Mouse (Mus musculus) limb, embryonic 14.5 days (tissue): Measurements from ENCODE around the gene Edil3. TPM values are rescaled to one million over a fixed set of nuclear protein-coding genes. Genes with fewer than 3 reads are reported as not detected.
A peak's percentile ranks its signal among the peaks of the same experiment; 100 is the strongest.

Experiments
- ATAC-seq: fragments of 200-750 bp; cut with Nextera tagmentation; 2 replicates; pipeline ENCODE4 v1.8.0; 2017; ENCODE audit warnings: low read depth, moderate number of reproducible peaks, moderate TSS enrichment; ENCODE audit not compliant: low FRiP score
- DNase-seq: peaks from one replicate; pipeline ENCODE4 v3.0.0-alpha.2; 2015; ENCODE audit warnings: low spot score
- H3K27ac ChIP-seq: fragments of 300-500 bp; sonication (generic); replicated peaks from 2 replicates; pipeline ENCODE4 v1.5.1; 2014; ENCODE audit warnings: low read depth, mild to moderate bottlenecking, low read length, moderate library complexity, mixed read lengths
- H3K27me3 ChIP-seq: fragments of 300-500 bp; sonication (generic); 2 replicates; pipeline ENCODE4 v1.6.1; 2014; ENCODE audit warnings: low read length, mixed read lengths; ENCODE audit not compliant: control insufficient read depth, insufficient read depth
- H3K36me3 ChIP-seq: fragments of 300-500 bp; sonication (generic); 2 replicates; pipeline ENCODE4 v1.6.1; 2014; ENCODE audit warnings: mild to moderate bottlenecking, low read length, moderate library complexity, mixed read lengths; ENCODE audit not compliant: control insufficient read depth, insufficient read depth
- H3K4me1 ChIP-seq: fragments of 300-500 bp; sonication (generic); 2 replicates; pipeline ENCODE4 v1.6.1; 2014; ENCODE audit warnings: antibody characterized with exemption, low read length, mixed read lengths; ENCODE audit not compliant: control insufficient read depth, insufficient read depth
- H3K4me2 ChIP-seq: fragments of 300-500 bp; sonication (generic); replicated peaks from 2 replicates; pipeline ENCODE4 v1.6.1; 2014; ENCODE audit warnings: low read depth, mild to moderate bottlenecking, low read length, moderate library complexity; ENCODE audit not compliant: severe bottlenecking
- H3K4me3 ChIP-seq: fragments of 300-500 bp; sonication (generic); replicated peaks from 2 replicates; pipeline ENCODE4 v1.5.1; 2014; ENCODE audit warnings: low read length
- H3K9ac ChIP-seq: fragments of 300-500 bp; sonication (generic); 2 replicates; pipeline ENCODE4 v1.6.1; 2014; ENCODE audit warnings: mild to moderate bottlenecking, low read depth, low read length, moderate library complexity; ENCODE audit not compliant: severe bottlenecking
- H3K9me3 ChIP-seq: fragments of 300-500 bp; sonication (generic); 2 replicates; pipeline ENCODE4 v1.6.1; 2016; ENCODE audit warnings: low read length; ENCODE audit not compliant: control insufficient read depth
- POLR2A ChIP-seq: fragments of 200-500 bp; IDR thresholded peaks from 2 replicates; pipeline ENCODE4 v1.8.0; 2012; ENCODE audit warnings: inconsistent platforms, mild to moderate bottlenecking, moderate library complexity, borderline replicate concordance; ENCODE audit not compliant: insufficient read depth, insufficient read length; ENCODE audit errors: extremely low read depth
- WGBS: fragments of 180-500 bp; shearing (Covaris S2); extraction: QIAGEN DNeasy Blood & Tissue Kit; methylation state at CpG from one replicate; pipeline ENCODE4 v1.1.7; 2014; 5-methylcytosine and 5-hydroxymethylcytosine counted together
- polyA plus RNA-seq, 2 experiments: library from polyadenylated mRNA; depleted of rRNA in 1 of 2; stranded (reverse) in 1 of 2; unstranded in 1 of 2; fragments of >200 nt; fragmentation: Nextera tagmentation in 1 of 2; extraction: Ambion mirVana in 1 of 2; gene quantifications; 2 replicates each; pipeline versions ENCODE4 v1.2.1 to v1.2.3; 2012 to 2014

Edil3 gene
- polyA plus RNA-seq, 2 experiments, result 7.8 to 11.2 TPM

DNA sequence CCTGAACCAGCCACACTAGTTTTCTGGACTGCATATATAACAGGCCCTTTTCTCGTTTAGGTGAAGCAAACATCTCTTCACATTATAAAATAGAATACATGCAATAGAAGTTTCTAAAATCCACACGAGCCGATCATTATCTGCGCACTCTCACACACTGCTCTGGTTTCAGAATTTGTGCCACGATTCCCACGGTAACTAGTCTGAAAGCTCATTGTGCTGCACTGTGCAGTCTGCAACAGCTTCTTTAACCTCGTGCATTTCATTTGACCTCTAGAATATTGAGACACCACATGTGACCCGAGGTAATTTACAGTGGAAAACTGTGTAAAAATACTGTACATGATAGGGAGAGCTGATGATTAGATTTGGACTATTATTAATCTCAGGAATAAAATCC is 298.5 kb downstream of the Edil3 start:
- H3K9me3 ChIP-seq, result no peaks in the 10 kb centered on the region
- no peak overlapping the region for H3K4me2 ChIP-seq
- H3K27me3 ChIP-seq, result no peaks in the 10 kb centered on the region
- no peak overlapping the region for H3K9ac ChIP-seq
- no peak for TF ChIP-seq POLR2A
- H3K36me3 ChIP-seq, result no peaks in the 10 kb centered on the region
- H3K27ac ChIP-seq, result no peak overlapping the region
- H3K4me1 ChIP-seq, result no peaks in the 10 kb centered on the region
- DNase-seq (no peak), ATAC-seq (no peak)
- no peak overlapping the region for H3K4me3 ChIP-seq
- WGBS, result 64% methylated on average over 8 of the region's 8 CpGs

DNA sequence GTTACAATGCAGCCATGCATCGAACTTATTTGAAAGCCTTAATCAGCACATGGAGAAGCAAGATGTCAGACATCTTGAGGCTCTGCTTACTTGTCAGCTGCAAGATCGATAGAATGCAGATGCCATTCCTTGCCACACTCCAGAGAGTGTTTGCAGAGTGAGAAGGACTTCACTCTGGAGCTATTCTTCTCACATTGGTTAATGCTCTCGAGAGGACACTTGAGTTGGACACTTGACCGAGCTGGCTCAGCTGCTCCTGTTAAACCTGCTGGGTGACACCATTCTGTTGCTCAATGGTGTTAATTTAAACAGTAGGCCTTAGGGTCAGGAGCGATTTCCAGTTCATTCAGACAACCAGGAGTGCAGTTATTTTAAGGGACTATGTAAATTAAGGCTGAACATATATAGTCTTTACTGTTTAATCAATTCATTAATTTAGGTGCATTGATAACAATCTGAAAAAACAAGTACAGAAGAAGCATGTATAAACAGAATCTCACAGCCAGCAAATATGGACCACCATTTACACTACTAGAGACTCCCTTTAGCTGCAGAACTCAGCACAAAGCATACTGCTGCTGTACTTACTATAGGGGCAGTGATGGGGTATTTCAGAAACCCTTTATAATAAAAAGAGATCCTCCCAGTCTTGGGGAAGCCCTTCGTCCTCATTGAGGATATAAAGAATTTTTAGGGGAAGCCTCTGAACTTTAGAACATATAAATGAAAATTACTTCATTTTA is 301.4 kb downstream of the Edil3 start:
- Histone ChIP-seq H3K4me1 (no peaks in the 10 kb centered on the region), H3K27me3 (no peaks in the 10 kb centered on the region), H3K9me3 (no peaks in the 10 kb centered on the region), H3K9ac (no peak overlapping the region), H3K27ac (no peak overlapping the region), H3K4me2 (no peak overlapping the region), H3K4me3 (no peak overlapping the region), H3K36me3 (no peaks in the 10 kb centered on the region)
- ATAC-seq, result no peak
- TF ChIP-seq POLR2A, result no peak
- 71% methylated on average over 6 of the region's 6 CpGs for WGBS
- no peak for DNase-seq

DNA sequence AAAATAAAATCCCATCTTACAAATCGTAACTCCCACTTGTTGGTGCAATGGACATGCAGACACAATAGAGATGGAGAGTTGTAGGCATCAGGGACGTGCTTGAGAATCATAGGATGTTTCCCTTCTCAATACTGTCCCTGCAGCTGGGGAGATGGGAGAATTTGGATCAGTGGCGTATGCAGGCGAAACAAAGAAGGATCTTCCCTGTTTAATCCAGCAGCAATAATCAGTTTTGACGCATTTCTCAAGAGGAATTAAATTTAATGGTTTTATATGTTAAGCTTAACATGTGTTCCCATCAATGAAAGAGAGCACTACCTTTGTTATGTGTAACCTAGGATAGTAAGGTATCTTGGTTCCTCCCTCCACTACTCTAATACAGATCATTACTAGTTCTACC is 302.1 kb downstream of the Edil3 start:
- Histone ChIP-seq H3K4me1 (no peaks in the 10 kb centered on the region), H3K9ac (no peak overlapping the region), H3K36me3 (no peaks in the 10 kb centered on the region), H3K4me3 (no peak overlapping the region), H3K27me3 (no peaks in the 10 kb centered on the region), H3K27ac (no peak overlapping the region), H3K9me3 (no peaks in the 10 kb centered on the region), H3K4me2 (no peak overlapping the region)
- DNase-seq (no peak), ATAC-seq (no peak)
- 88% methylated on average over 5 of the region's 5 CpGs for WGBS
- no peak for TF ChIP-seq POLR2A

DNA sequence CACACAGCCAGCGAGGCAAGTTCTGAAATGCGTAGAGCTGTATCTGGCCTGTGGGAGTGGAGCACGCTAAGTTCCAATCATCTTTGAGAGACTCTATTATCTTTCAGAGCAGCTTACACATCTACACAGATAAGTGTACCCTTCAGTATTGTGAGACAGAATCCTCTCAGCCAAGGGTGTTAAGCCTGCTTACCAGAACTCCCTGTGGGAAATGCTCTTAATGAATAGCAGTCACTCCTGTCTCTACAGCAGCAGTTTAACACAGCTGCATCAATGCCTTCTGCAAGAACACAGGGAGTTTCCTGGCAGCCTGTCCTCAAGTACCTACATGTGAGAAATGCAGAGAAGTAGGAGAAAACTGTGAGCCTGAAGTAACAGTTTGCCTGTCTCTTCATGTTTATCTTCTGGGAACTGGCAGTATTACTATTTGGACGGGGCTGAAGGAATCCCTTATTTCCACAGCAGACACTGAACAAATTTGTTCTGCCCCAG is 324.8 kb downstream of the Edil3 start:
- H3K27ac ChIP-seq, result peak overlapping the region; percentile 55

DNA sequence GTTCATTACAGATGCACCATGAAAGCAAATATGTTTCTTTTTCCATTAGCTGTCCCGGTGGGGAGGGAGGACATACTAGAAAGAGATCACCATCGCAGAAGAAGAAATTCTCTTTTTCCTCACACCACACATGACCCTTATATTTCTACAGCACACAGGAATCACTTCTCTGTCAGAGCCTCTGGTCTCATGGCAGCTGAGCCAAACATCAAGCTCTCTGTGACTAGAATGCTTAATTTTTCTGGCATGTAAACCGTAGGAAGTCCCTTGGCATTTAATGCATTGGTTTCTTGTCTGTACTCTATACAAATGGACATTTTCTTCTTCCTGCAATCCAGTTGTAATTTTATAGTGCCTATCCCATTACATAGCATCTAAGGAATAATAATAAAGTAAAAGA is 330.6 kb downstream of the Edil3 start:
- DNase-seq, result no peak

More for the DNA sequence above, 324.8 kb downstream of the Edil3 start:
- Histone ChIP-seq H3K4me3 (no peak overlapping the region), H3K36me3 (no peaks in the 10 kb centered on the region), H3K27me3 (no peaks in the 10 kb centered on the region), H3K9me3 (no peaks in the 10 kb centered on the region), H3K4me1 (peaks cover 4% of the 10 kb centered on the region; the same call in 1 of the 2 replicates), H3K4me2 (no peak overlapping the region), H3K9ac (no peak overlapping the region)
- no peak for TF ChIP-seq POLR2A
- DNase-seq (peak; percentile 55), ATAC-seq (no peak)
- WGBS, result 64% methylated on average over 4 of the region's 4 CpGs

More for the DNA sequence above, 330.6 kb downstream of the Edil3 start:
- H3K9ac ChIP-seq, result no peak overlapping the region
- no peak for TF ChIP-seq POLR2A
- H3K4me3 ChIP-seq, result no peak overlapping the region
- no peak for ATAC-seq
- H3K4me2 ChIP-seq, result no peak overlapping the region
- no peaks in the 10 kb centered on the region for H3K9me3 ChIP-seq
- no peak overlapping the region for H3K27ac ChIP-seq
- H3K27me3 ChIP-seq, result no peaks in the 10 kb centered on the region
- WGBS, result 86% methylated on average over 3 of the region's 3 CpGs
- H3K36me3 ChIP-seq, result no peaks in the 10 kb centered on the region
- no peaks in the 10 kb centered on the region for H3K4me1 ChIP-seq
